Mouse (Mus musculus) 3T3-L1 (cell line): ENCODE measurements around the gene Znrf1.
A peak's percentile ranks its signal among the peaks of the same experiment; 100 is the strongest.

ENCODE experiments used
- DNase-seq: peaks from one replicate; pipeline ENCODE4 v3.0.0-alpha.2; 2015; ENCODE audit warnings: low read depth, low spot score

The Znrf1 gene

GRCm38 (mm10) chr8:111596485-111596821 is 60.6 kb downstream of the Znrf1 start:
- no peak for DNase-seq

GRCm38 (mm10) chr8:111597310-111597709 is 61.4 kb downstream of the Znrf1 start:
- DNase-seq, result peak; percentile 98

- DNase-seq, result no peak
Observed at GRCm38 (mm10) chr8:111599707-111600444, 64.0 kb downstream of the Znrf1 start.

- DNase-seq, result peak; percentile 56
Observed at GRCm38 (mm10) chr8:111602050-111602449, 66.2 kb downstream of the Znrf1 start.

GRCm38 (mm10) chr8:111604986-111605385 is 69.1 kb downstream of the Znrf1 start:
- no peak for DNase-seq

- no peak for DNase-seq
Observed at GRCm38 (mm10) chr8:111606961-111607360, 71.1 kb downstream of the Znrf1 start.

- no peak for DNase-seq
Observed at GRCm38 (mm10) chr8:111607414-111607813, 71.5 kb downstream of the Znrf1 start.

- no peak for DNase-seq
Observed at GRCm38 (mm10) chr8:111613181-111613580, 77.3 kb downstream of the Znrf1 start.

GRCm38 (mm10) chr8:111614786-111615701 is 79.1 kb downstream of the Znrf1 start:
- DNase-seq, result no peak

- no peak for DNase-seq
Observed at GRCm38 (mm10) chr8:111617812-111618211, 81.9 kb downstream of the Znrf1 start.

- no peak for DNase-seq
Observed at GRCm38 (mm10) chr8:111618273-111618672, 82.4 kb downstream of the Znrf1 start.

GRCm38 (mm10) chr8:111619936-111620335 is 84.0 kb downstream of the Znrf1 start:
- DNase-seq, result peak; percentile 94

- DNase-seq, result no peak
Observed at GRCm38 (mm10) chr8:111622104-111622503, 86.2 kb downstream of the Znrf1 start.

- DNase-seq, result no peak
Observed at GRCm38 (mm10) chr8:111622553-111622952, 86.7 kb downstream of the Znrf1 start.

- DNase-seq, result peak; percentile 97
Observed at GRCm38 (mm10) chr8:111624081-111624852, 88.4 kb downstream of the Znrf1 start.

GRCm38 (mm10) chr8:111624853-111625221 is 88.9 kb downstream of the Znrf1 start:
- DNase-seq, result no peak

GRCm38 (mm10) chr8:111625694-111626527 is 90.0 kb downstream of the Znrf1 start:
- peak; percentile 98 for DNase-seq

- peak; percentile 94 for DNase-seq
Observed at GRCm38 (mm10) chr8:111626528-111626820, 90.6 kb downstream of the Znrf1 start.

- no peak for DNase-seq
Observed at GRCm38 (mm10) chr8:111626933-111627332, 91.0 kb downstream of the Znrf1 start.

GRCm38 (mm10) chr8:111627923-111628322 is 92.0 kb downstream of the Znrf1 start:
- DNase-seq, result no peak

- no peak for DNase-seq
Observed at GRCm38 (mm10) chr8:111628401-111628800, 92.5 kb downstream of the Znrf1 start.
